In the genomic region with DNA sequence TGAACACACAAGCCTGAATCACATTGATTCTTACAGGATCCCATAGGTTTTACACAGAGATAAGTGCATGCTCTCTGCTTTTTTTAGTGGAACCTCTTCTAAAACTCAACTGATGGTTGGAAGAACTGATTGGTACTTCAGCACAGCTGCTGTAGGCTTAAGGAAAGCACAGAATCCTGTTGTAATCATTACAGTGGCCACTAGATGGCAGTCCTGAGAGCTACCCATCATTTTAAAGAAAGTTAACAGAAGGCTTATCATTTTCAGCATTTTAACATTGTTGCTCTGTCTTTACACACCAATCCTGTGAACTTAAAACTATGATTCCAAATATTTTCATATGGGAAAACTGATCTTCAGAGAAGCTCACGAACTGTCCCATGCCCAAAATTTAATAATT, we compare ENCODE assay signal across 9 mouse cellular contexts.
DNase-seq lines count a peak whose midpoint lies in the region; ATAC-seq and TF ChIP-seq lines count a peak whose summit lies in the region.
"Had no signal": no experiment of that assay in that cellular context is flagged by ENCODE, and none has a peak within 500 bp of the region (broad histone marks: within the 10 kb centered on the region; RNA-seq: fewer than 3 reads in every experiment).

No protein-coding gene starts in this region.

- H3K27me3 ChIP-seq in hindbrain, embryonic 14.5 days (ENCODE audit: control insufficient read depth, insufficient read depth, low read length) = no peaks in the 10 kb centered on the region
- H3K27me3 ChIP-seq in hindbrain, embryonic 16.5 days (replicated peaks; ENCODE audit: control insufficient read depth, insufficient read depth, low read length) = no peaks in the 10 kb centered on the region
- H3K27me3 ChIP-seq in E14TG2a.4 (ENCODE audit: insufficient read depth, low read length) = no peaks in the 10 kb centered on the region
- no peaks in the 10 kb centered on the region for H3K27me3 ChIP-seq in embryonic facial prominence, embryonic 11.5 days (ENCODE audit: control insufficient read depth, insufficient read depth, low read length)
- H3K27me3 ChIP-seq: liver, embryonic 15.5 days had no signal

- ATAC-seq in hindbrain, embryonic 14.5 days (ENCODE audit: low FRiP score) = no peak
- ATAC-seq in hindbrain, embryonic 16.5 days = no peak
- ATAC-seq in embryonic facial prominence, embryonic 11.5 days (replicated peaks; ENCODE audit: insufficient number of reproducible peaks, low FRiP score, low TSS enrichment, low read depth) = no peak

- no peak overlapping the region for H3K4me3 ChIP-seq in hindbrain, embryonic 14.5 days (replicated peaks; ENCODE audit: low read length)
- H3K4me3 ChIP-seq in hindbrain, embryonic 16.5 days (ENCODE audit: low read length) = no peak overlapping the region
- no peak overlapping the region for H3K4me3 ChIP-seq in E14TG2a.4 (replicated peaks; ENCODE audit: low read length)
- no peak overlapping the region for H3K4me3 ChIP-seq in embryonic facial prominence, embryonic 11.5 days (ENCODE audit: low read depth, low read length)
- H3K4me3 ChIP-seq: liver, embryonic 15.5 days had no signal

- peak; percentile 85 for DNase-seq in hindbrain, embryonic 14.5 days (ENCODE audit: low spot score)
- DNase-seq in adrenal gland, postnatal 25 days = peak; percentile 6
- peak; percentile 71 for DNase-seq in embryonic facial prominence, embryonic 11.5 days (ENCODE audit: low spot score)
- DNase-seq in layer of hippocampus, adult 9-11 months = peak; percentile 82
- peak; percentile 6 for DNase-seq in naive thymus-derived CD4-positive, alpha-beta T cell, adult 2 months (ENCODE audit: low read depth)
- no peak for DNase-seq in ovary, adult 18-20 months (ENCODE audit: low spot score)

- peak; percentile 90 for TF ChIP-seq CTCF in E14TG2a.4 (conservative IDR thresholded peaks at IDR 0.05; ENCODE audit: low read length)

- no peak overlapping the region for H3K9ac ChIP-seq in hindbrain, embryonic 14.5 days
- H3K9ac ChIP-seq in hindbrain, embryonic 16.5 days (ENCODE audit: low read depth, low read length) = no peak overlapping the region
- H3K9ac ChIP-seq in embryonic facial prominence, embryonic 11.5 days (replicated peaks; ENCODE audit: low read length) = no peak overlapping the region
- H3K9ac ChIP-seq: liver, embryonic 15.5 days had no signal

- H3K4me1 ChIP-seq in hindbrain, embryonic 14.5 days (replicated peaks; ENCODE audit: control insufficient read depth, insufficient read depth, low read length) = no peaks in the 10 kb centered on the region
- no peaks in the 10 kb centered on the region for H3K4me1 ChIP-seq in hindbrain, embryonic 16.5 days (ENCODE audit: control insufficient read depth, insufficient read depth, low read depth, low read length)
- H3K4me1 ChIP-seq in E14TG2a.4 (replicated peaks; ENCODE audit: low read depth, low read length) = no peaks in the 10 kb centered on the region
- no peaks in the 10 kb centered on the region for H3K4me1 ChIP-seq in embryonic facial prominence, embryonic 11.5 days (ENCODE audit: control insufficient read depth, insufficient read depth, low read length)
- H3K4me1 ChIP-seq: liver, embryonic 15.5 days had no signal

- WGBS in hindbrain, embryonic 14.5 days = 33% methylated on average over 1 of the region's 1 CpGs
- 47% methylated on average over 1 of the region's 1 CpGs for WGBS in hindbrain, embryonic 16.5 days
- WGBS in embryonic facial prominence, embryonic 11.5 days = 21% methylated on average over 1 of the region's 1 CpGs

- H3K9me3 ChIP-seq in hindbrain, embryonic 14.5 days (ENCODE audit: control insufficient read depth, low read length) = no peaks in the 10 kb centered on the region
- H3K9me3 ChIP-seq in hindbrain, embryonic 16.5 days (ENCODE audit: control insufficient read depth, low read length) = no peaks in the 10 kb centered on the region
- no peaks in the 10 kb centered on the region for H3K9me3 ChIP-seq in E14TG2a.4 (ENCODE audit: low read length)
- no peaks in the 10 kb centered on the region for H3K9me3 ChIP-seq in embryonic facial prominence, embryonic 11.5 days (replicated peaks; ENCODE audit: control insufficient read depth, low read length)
- H3K9me3 ChIP-seq: liver, embryonic 15.5 days had no signal

- no peak overlapping the region for H3K27ac ChIP-seq in hindbrain, embryonic 14.5 days
- H3K27ac ChIP-seq in hindbrain, embryonic 16.5 days (ENCODE audit: low read depth, low read length) = no peak overlapping the region
- H3K27ac ChIP-seq in embryonic facial prominence, embryonic 11.5 days (replicated peaks; ENCODE audit: low read depth, low read length) = no peak overlapping the region
- H3K27ac ChIP-seq: liver, embryonic 15.5 days had no signal

- no peak overlapping the region for H3K4me2 ChIP-seq in hindbrain, embryonic 14.5 days (replicated peaks)
- H3K4me2 ChIP-seq in hindbrain, embryonic 16.5 days (ENCODE audit: low read length) = no peak overlapping the region
- no peak overlapping the region for H3K4me2 ChIP-seq in embryonic facial prominence, embryonic 11.5 days (ENCODE audit: low read depth, low read length)
- H3K4me2 ChIP-seq: liver, embryonic 15.5 days had no signal

- no peaks in the 10 kb centered on the region for H3K36me3 ChIP-seq in hindbrain, embryonic 14.5 days (replicated peaks; ENCODE audit: control insufficient read depth, insufficient read depth)
- no peaks in the 10 kb centered on the region for H3K36me3 ChIP-seq in hindbrain, embryonic 16.5 days (ENCODE audit: control insufficient read depth, insufficient read depth, low read length)
- H3K36me3 ChIP-seq in E14TG2a.4 (ENCODE audit: insufficient read depth, low read length) = no peaks in the 10 kb centered on the region
- H3K36me3 ChIP-seq in embryonic facial prominence, embryonic 11.5 days (replicated peaks; ENCODE audit: control insufficient read depth, insufficient read depth, low read depth, low read length) = no peaks in the 10 kb centered on the region
- H3K36me3 ChIP-seq: liver, embryonic 15.5 days had no signal
